Mouse (Mus musculus) ES-E14 (cell line): ENCODE measurements around the gene Tmem131.

Experiments used
- CHD2 ChIP-seq: IDR thresholded peaks from 2 replicates; pipeline ENCODE4 v1.6.1; 2014; ENCODE audit warnings: mild to moderate bottlenecking, low read depth, low read length, inconsistent platforms
- HCFC1 ChIP-seq: IDR thresholded peaks from 2 replicates; pipeline ENCODE4 v1.6.1; 2012; ENCODE audit warnings: low read length, inconsistent platforms, borderline replicate concordance; ENCODE audit not compliant: insufficient read depth
- ZNF384 ChIP-seq: IDR thresholded peaks from 2 replicates; pipeline ENCODE4 v1.6.1; 2012; ENCODE audit warnings: low read depth, low read length, inconsistent platforms

- no peak for TF ChIP-seq CHD2
- no peak for TF ChIP-seq ZNF384
- no peak for TF ChIP-seq HCFC1
These were observed 107.9 kb downstream of the Tmem131 start for GRCm38 (mm10) chr1:36835593-36835992.
